ENCODE assay signal across 18 mouse cellular contexts in genomic region chr11:112756516-112756915, GRCm38 (mm10). TPM values are rescaled to one million over a fixed set of nuclear protein-coding genes. Genes with fewer than 3 reads are reported as not detected.
"Had no signal": no experiment of that assay in that cellular context is flagged by ENCODE, and none has a peak within 500 bp of the region (broad histone marks: within the 10 kb centered on the region; RNA-seq: fewer than 3 reads in every experiment).

No protein-coding gene starts in this region.

- H3K27me3 ChIP-seq: limb, embryonic 15.5 days; midbrain, embryonic 12.5 days; midbrain, embryonic 15.5 days; neural tube, embryonic 12.5 days; neural tube, embryonic 15.5 days had no signal

- H3K9ac ChIP-seq: limb, embryonic 12.5 days; limb, embryonic 15.5 days; liver, embryonic 14.5 days; liver, postnatal 0 days; lung, embryonic 14.5 days; midbrain, embryonic 12.5 days; midbrain, embryonic 15.5 days; neural tube, embryonic 12.5 days; neural tube, embryonic 15.5 days had no signal

- ATAC-seq: liver, postnatal 0 days; lung, postnatal 0 days; midbrain, embryonic 15.5 days had no signal

- H3K4me3 ChIP-seq: left cerebral cortex, adult 2 months; limb, embryonic 12.5 days; limb, embryonic 15.5 days; midbrain, embryonic 12.5 days; midbrain, embryonic 15.5 days; neural tube, embryonic 12.5 days; neural tube, embryonic 15.5 days had no signal

- H3K36me3 ChIP-seq: limb, embryonic 12.5 days; limb, embryonic 15.5 days; midbrain, embryonic 12.5 days; midbrain, embryonic 15.5 days; neural tube, embryonic 12.5 days; neural tube, embryonic 15.5 days had no signal

- DNase-seq: kidney, adult 9 months; kidney, postnatal 36 days; layer of hippocampus, postnatal 36 days; liver, postnatal 0 days; lung, embryonic 14.5 days; thymus, adult 18-20 months; thymus, postnatal 36 days had no signal

- H3K27ac ChIP-seq: left cerebral cortex, adult 2 months; limb, embryonic 12.5 days; limb, embryonic 15.5 days; liver, embryonic 14.5 days; macrophage; midbrain, embryonic 12.5 days; midbrain, embryonic 15.5 days; neural tube, embryonic 12.5 days; neural tube, embryonic 15.5 days had no signal

- H3K4me2 ChIP-seq: limb, embryonic 12.5 days; limb, embryonic 15.5 days; liver, embryonic 11.5 days; lung, embryonic 14.5 days; midbrain, embryonic 12.5 days; midbrain, embryonic 15.5 days; neural tube, embryonic 12.5 days; neural tube, embryonic 15.5 days had no signal

- H3K9me3 ChIP-seq: limb, embryonic 12.5 days; limb, embryonic 15.5 days; midbrain, embryonic 12.5 days; midbrain, embryonic 15.5 days; neural tube, embryonic 12.5 days; neural tube, embryonic 15.5 days had no signal

- H3K4me1 ChIP-seq: midbrain, embryonic 15.5 days; neural tube, embryonic 12.5 days; neural tube, embryonic 15.5 days had no signal

RNA-seq across cellular contexts. Expression of gene Sox9, which starts 25.5 kb away (rescaled TPM):
- polyA plus RNA-seq: macrophage had no signal
